8 mouse cellular contexts compared by ENCODE assay signal in genomic region chr11:49652401-49653078, GRCm38 (mm10). TPM values are rescaled to one million over a fixed set of nuclear protein-coding genes. Genes with fewer than 3 reads are reported as not detected.
DNase-seq lines count a peak whose midpoint lies in the region; ATAC-seq and TF ChIP-seq lines count a peak whose summit lies in the region.

No protein-coding gene starts in this region.

- peak overlapping the region; percentile 62 for H3K4me3 ChIP-seq in gastrocnemius, adult 2 months
- H3K4me3 ChIP-seq in hindbrain, embryonic 16.5 days (ENCODE audit: low read length) = no peak overlapping the region

- intact Hi-C loops in gastrocnemius, adult 2 months (cut with DNase I) = loop anchor here (2.0 to 5.0 kb wide), 3 partner anchors 60 to 218 kb away; partner anchors contain the start of genes Cnot6 and Mapk9

- peak; percentile 69 for TF ChIP-seq CTCF in gastrocnemius, adult 2 months (IDR thresholded peaks at IDR 0.05)

- peak; percentile 87 for DNase-seq in gastrocnemius, adult 2 months
- peak; percentile 80 to 82 for DNase-seq in layer of hippocampus, postnatal 36 days
- DNase-seq in lung, postnatal 36 days = peak; percentile 94
- peak; percentile 84 for DNase-seq in right cerebral cortex, adult 18-20 months
- peak; percentile 51 to 77 for DNase-seq in urinary bladder, adult 18-20 months (ENCODE audit: low spot score in 2 of 2)

- H3K9me3 ChIP-seq in hindbrain, embryonic 16.5 days (ENCODE audit: control insufficient read depth, low read length) = no peaks in the 10 kb centered on the region

- no peaks in the 10 kb centered on the region for H3K4me1 ChIP-seq in hindbrain, embryonic 16.5 days (ENCODE audit: control insufficient read depth, insufficient read depth, low read depth, low read length)

- no peaks in the 10 kb centered on the region for H3K36me3 ChIP-seq in hindbrain, embryonic 16.5 days (ENCODE audit: control insufficient read depth, insufficient read depth, low read length)

- peak; percentile 52 for ATAC-seq in activated CD4-positive, CD25-positive, alpha-beta regulatory T cell, adult 4 months
- ATAC-seq in common myeloid progenitor, adult 5-6 weeks (replicated peaks; ENCODE audit: low read depth, poor library complexity, severe bottlenecking) = peak; percentile 71
- peak; percentile 60; the same call in 1 of the 2 replicates for ATAC-seq in hindbrain, embryonic 16.5 days

- 27% methylated on average over 19 of the region's 19 CpGs for WGBS in hindbrain, embryonic 16.5 days

- no peak overlapping the region for H3K9ac ChIP-seq in hindbrain, embryonic 16.5 days (ENCODE audit: low read depth, low read length)

- peak overlapping the region; percentile 24 for H3K4me2 ChIP-seq in hindbrain, embryonic 16.5 days (ENCODE audit: low read length)

- H3K27ac ChIP-seq in gastrocnemius, adult 2 months = no peak overlapping the region
- no peak overlapping the region for H3K27ac ChIP-seq in hindbrain, embryonic 16.5 days (ENCODE audit: low read depth, low read length)

- H3K27me3 ChIP-seq in hindbrain, embryonic 16.5 days (replicated peaks; ENCODE audit: control insufficient read depth, insufficient read depth, low read length) = no peaks in the 10 kb centered on the region

RNA-seq across cellular contexts. Expression of gene Scgb3a1, which starts 10.9 kb away (rescaled TPM):
- polyA plus RNA-seq in activated CD4-positive, CD25-positive, alpha-beta regulatory T cell, adult 4 months (2017; shearing (Covaris generic)) = under 1 TPM in 1 of 2 experiments, not detected in 1; 0.97 TPM
- not detected in 2 replicates for total RNA-seq in common myeloid progenitor, adult 5-6 weeks (2017)
- not detected for total RNA-seq in gastrocnemius, adult 2 months (2021)
- polyA plus RNA-seq in hindbrain, embryonic 16.5 days (2015; fragmentation: Nextera tagmentation; extraction: Ambion mirVana) = not detected in 2 replicates
- total RNA-seq in layer of hippocampus, postnatal 36 days (2021) = not detected

RNA-seq across cellular contexts. Expression of gene Flt4, which starts 43.5 kb away (rescaled TPM):
- not detected for polyA plus RNA-seq in activated CD4-positive, CD25-positive, alpha-beta regulatory T cell, adult 4 months (2017; shearing (Covaris generic))
- 0.09 TPM in 1 of 2 replicates, not detected in the other for total RNA-seq in common myeloid progenitor, adult 5-6 weeks (2017)
- total RNA-seq in gastrocnemius, adult 2 months (2021) = 1 to 10 TPM; 2.8 to 4.3 TPM
- polyA plus RNA-seq in hindbrain, embryonic 16.5 days (2015; fragmentation: Nextera tagmentation; extraction: Ambion mirVana) = 1.5 and 1.9 TPM in 2 replicates
- 1 to 10 TPM; 1.8 to 2.4 TPM for total RNA-seq in layer of hippocampus, postnatal 36 days (2021)

RNA-seq across cellular contexts. Expression of gene Cnot6, which starts 60.0 kb away (rescaled TPM):
- 10 to 100 TPM; 25.8 to 30.9 TPM for polyA plus RNA-seq in activated CD4-positive, CD25-positive, alpha-beta regulatory T cell, adult 4 months (2017; shearing (Covaris generic))
- 96.7 and 119 TPM in 2 replicates for total RNA-seq in common myeloid progenitor, adult 5-6 weeks (2017)
- total RNA-seq in gastrocnemius, adult 2 months (2021) = 10 to 100 TPM in 1 of 2 experiments, 1 to 10 TPM in 1; 8.1 to 14.5 TPM
- 30.1 and 36.1 TPM in 2 replicates for polyA plus RNA-seq in hindbrain, embryonic 16.5 days (2015; fragmentation: Nextera tagmentation; extraction: Ambion mirVana)
- total RNA-seq in layer of hippocampus, postnatal 36 days (2021) = 10 to 100 TPM; 49.4 to 55.8 TPM
